Mouse (Mus musculus): Measurements from ENCODE around the gene Lrp6. TPM values are rescaled to one million over a fixed set of nuclear protein-coding genes. Genes with fewer than 3 reads are reported as not detected.

The Lrp6 gene
- total and polyA plus RNA-seq, 2 experiments from 2014 or later, result 15.9 to 26.6 TPM

- Histone ChIP-seq H3K4me2 (ENCODE audit: low read depth, low read length) (no peak overlapping the region), H3K36me3 (replicated peaks; ENCODE audit: control insufficient read depth, insufficient read depth, low read length) (no peaks in the 10 kb centered on the region; the same call in 1 of the 2 replicates), H3K9me3 (replicated peaks; ENCODE audit: control insufficient read depth, low read length) (0 out of 2 replicates have a peak, but pooled peaks cover 3% of the 10 kb centered on the region), H3K27me3 (ENCODE audit: control insufficient read depth, insufficient read depth, low read length) (no peaks in the 10 kb centered on the region), H3K4me3 (ENCODE audit: low read depth, low read length) (no peak overlapping the region), H3K4me1 (ENCODE audit: control insufficient read depth, insufficient read depth) (peaks cover 8% of the 10 kb centered on the region; the same call in 1 of the 2 replicates), H3K27ac (ENCODE audit: low read depth) (no peak overlapping the region), H3K9ac (replicated peaks; ENCODE audit: low read depth, low read length) (no peak overlapping the region)
- no peak for TF ChIP-seq CTCF (IDR thresholded peaks at IDR 0.05; ENCODE audit: low read depth)
- TF ChIP-seq EP300 (IDR thresholded peaks at IDR 0.05; ENCODE audit: low read depth), result no peak
- 82% methylated on average over 6 of the region's 6 CpGs for WGBS
- ATAC-seq (ENCODE audit: insufficient read depth, low read depth) (no peak), DNase-seq (ENCODE audit: low spot score) (no peak)
Observed at GRCm38 (mm10) chr6:134540161-134540560, 26.6 kb downstream of the Lrp6 start.

DNA sequence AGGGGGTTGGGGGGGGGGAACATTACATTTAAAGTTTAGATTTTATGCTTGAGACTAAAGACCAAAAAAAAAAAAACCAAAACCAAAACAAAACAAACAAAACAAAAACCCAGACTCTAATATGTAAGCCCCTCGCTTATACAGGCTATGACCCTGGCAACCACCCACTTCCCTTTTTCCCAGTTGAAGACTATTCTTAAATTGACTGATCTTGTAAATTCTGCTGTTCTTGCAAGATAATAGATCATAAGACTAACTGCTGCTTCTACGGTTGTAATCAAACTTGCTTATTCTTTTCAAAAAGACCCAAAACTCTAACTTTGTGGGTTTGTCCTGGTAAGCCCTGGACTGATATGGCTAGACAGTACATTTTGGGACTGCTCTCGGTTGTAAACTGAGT is 27.3 kb downstream of the Lrp6 start:
- Histone ChIP-seq H3K27ac (ENCODE audit: low read depth) (no peak overlapping the region), H3K9ac (replicated peaks; ENCODE audit: low read depth, low read length) (no peak overlapping the region), H3K27me3 (ENCODE audit: control insufficient read depth, insufficient read depth, low read length) (no peaks in the 10 kb centered on the region), H3K4me1 (ENCODE audit: control insufficient read depth, insufficient read depth) (peaks cover 4% of the 10 kb centered on the region; the same call in 1 of the 2 replicates), H3K4me3 (ENCODE audit: low read depth, low read length) (no peak overlapping the region), H3K4me2 (ENCODE audit: low read depth, low read length) (no peak overlapping the region), H3K9me3 (replicated peaks; ENCODE audit: control insufficient read depth, low read length) (0 out of 2 replicates have a peak, but pooled peaks cover 3% of the 10 kb centered on the region), H3K36me3 (replicated peaks; ENCODE audit: control insufficient read depth, insufficient read depth, low read length) (no peaks in the 10 kb centered on the region; the same call in 1 of the 2 replicates)
- ATAC-seq (ENCODE audit: insufficient read depth, low read depth) (no peak), DNase-seq (ENCODE audit: low spot score) (no peak)
- no peak for TF ChIP-seq CTCF (IDR thresholded peaks at IDR 0.05; ENCODE audit: low read depth)
- whole genome bisulfite sequencing, result 87% methylated on average over 3 of the region's 3 CpGs

DNA sequence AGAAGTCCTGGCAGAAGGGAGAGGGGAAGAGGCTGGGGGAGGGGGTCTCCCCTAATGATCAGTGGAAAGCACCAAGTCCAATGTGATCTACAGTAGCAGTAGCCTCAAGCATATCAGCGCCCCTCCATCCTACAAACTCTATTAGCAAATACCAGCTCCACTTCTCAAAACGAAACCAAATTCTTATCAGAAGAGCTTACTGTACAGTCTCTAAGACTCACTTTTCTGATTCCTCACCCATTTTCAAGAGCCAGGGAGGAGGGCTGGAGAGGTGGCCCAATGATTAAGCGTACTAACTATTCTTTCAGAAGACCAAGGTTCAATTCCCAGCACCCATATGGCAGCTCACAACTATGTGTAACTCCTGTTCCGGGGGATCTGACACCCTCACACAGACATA is 28.0 kb downstream of the Lrp6 start:
- H3K4me1 ChIP-seq (ENCODE audit: control insufficient read depth, insufficient read depth), result peaks cover 4% of the 10 kb centered on the region; the same call in 1 of the 2 replicates
- no peak overlapping the region for H3K4me2 ChIP-seq (ENCODE audit: low read depth, low read length)
- no peak for DNase-seq (ENCODE audit: low spot score)
- no peaks in the 10 kb centered on the region for H3K27me3 ChIP-seq (ENCODE audit: control insufficient read depth, insufficient read depth, low read length)
- 0 out of 2 replicates have a peak, but pooled peaks cover 3% of the 10 kb centered on the region for H3K9me3 ChIP-seq (replicated peaks; ENCODE audit: control insufficient read depth, low read length)
- no peak overlapping the region for H3K9ac ChIP-seq (replicated peaks; ENCODE audit: low read depth, low read length)
- TF ChIP-seq EP300 (IDR thresholded peaks at IDR 0.05; ENCODE audit: low read depth) (no peak), CTCF (IDR thresholded peaks at IDR 0.05; ENCODE audit: low read depth) (no peak)
- no peaks in the 10 kb centered on the region; the same call in 1 of the 2 replicates for H3K36me3 ChIP-seq (replicated peaks; ENCODE audit: control insufficient read depth, insufficient read depth, low read length)
- no peak overlapping the region for H3K27ac ChIP-seq (ENCODE audit: low read depth)
- no peak overlapping the region for H3K4me3 ChIP-seq (ENCODE audit: low read depth, low read length)
- 87% methylated on average over 4 of the region's 4 CpGs for WGBS
- no peak for ATAC-seq (ENCODE audit: insufficient read depth, low read depth)

DNA sequence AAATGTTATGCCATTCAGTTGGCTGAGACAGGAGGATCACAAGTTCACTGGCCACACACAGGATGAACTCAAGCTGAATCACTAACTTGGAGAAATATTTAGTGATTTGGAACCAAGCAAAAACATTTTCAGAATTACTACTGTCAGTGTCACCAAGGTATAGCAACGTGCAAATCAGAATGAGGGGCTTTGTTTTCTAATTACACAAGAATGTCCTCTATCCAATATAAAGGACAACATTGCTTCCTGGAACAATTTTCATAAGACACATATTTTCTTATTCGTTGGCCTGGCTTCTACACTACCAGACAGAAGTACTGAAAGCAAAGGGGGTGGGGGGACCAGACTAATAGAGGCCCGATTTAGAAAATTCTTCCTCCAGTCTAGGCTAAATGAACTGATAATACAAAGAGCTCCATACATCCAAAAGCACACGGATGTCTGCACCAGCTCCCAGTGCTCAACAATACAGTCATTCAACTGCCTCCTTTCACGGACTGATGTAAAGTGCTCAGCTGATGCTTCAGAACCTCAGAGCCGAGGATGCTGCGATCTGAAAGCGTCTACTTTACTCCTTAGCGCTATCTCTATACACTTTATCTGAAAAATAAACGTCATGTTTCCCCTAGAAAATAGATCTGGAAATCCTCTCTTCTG is 29.2 kb downstream of the Lrp6 start:
- Histone ChIP-seq H3K4me2 (ENCODE audit: low read depth, low read length) (no peak overlapping the region), H3K4me3 (ENCODE audit: low read depth, low read length) (no peak overlapping the region), H3K36me3 (replicated peaks; ENCODE audit: control insufficient read depth, insufficient read depth, low read length) (no peaks in the 10 kb centered on the region; the same call in 1 of the 2 replicates), H3K9me3 (replicated peaks; ENCODE audit: control insufficient read depth, low read length) (0 out of 2 replicates have a peak, but pooled peaks cover 3% of the 10 kb centered on the region), H3K4me1 (ENCODE audit: control insufficient read depth, insufficient read depth) (0 out of 2 replicates have a peak, but pooled peaks cover 6% of the 10 kb centered on the region), H3K9ac (replicated peaks; ENCODE audit: low read depth, low read length) (no peak overlapping the region), H3K27ac (ENCODE audit: low read depth) (no peak overlapping the region), H3K27me3 (ENCODE audit: control insufficient read depth, insufficient read depth, low read length) (no peaks in the 10 kb centered on the region)
- DNase-seq (ENCODE audit: low spot score) (no peak), ATAC-seq (ENCODE audit: insufficient read depth, low read depth) (no peak)
- WGBS, result 44% methylated on average over 10 of the region's 10 CpGs
- TF ChIP-seq CTCF (IDR thresholded peaks at IDR 0.05; ENCODE audit: low read depth) (no peak), EP300 (IDR thresholded peaks at IDR 0.05; ENCODE audit: low read depth) (no peak)

DNA sequence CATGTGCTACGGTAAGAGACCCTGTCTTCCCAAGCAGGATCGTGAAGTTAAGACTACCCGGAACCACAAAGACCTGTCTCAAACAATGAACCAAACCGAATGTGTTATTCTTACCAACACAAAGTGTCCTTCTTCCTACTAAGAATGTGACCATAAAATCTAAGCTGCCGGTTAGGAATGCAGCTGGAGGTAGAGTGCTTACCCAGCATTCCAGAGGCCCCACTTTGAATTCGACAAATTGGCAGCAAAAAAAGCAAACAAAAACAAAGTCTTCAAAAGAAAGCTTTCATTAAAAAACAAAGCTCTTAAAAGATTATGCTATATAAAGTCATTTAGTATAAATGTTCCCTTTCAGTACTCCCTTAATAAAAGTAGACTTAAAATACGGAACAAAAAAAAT is 31.6 kb downstream of the Lrp6 start:
- no peak overlapping the region for H3K4me2 ChIP-seq (ENCODE audit: low read depth, low read length)
- no peaks in the 10 kb centered on the region for H3K27me3 ChIP-seq (ENCODE audit: control insufficient read depth, insufficient read depth, low read length)
- WGBS, result 52% methylated on average over 7 of the region's 7 CpGs
- H3K36me3 ChIP-seq (replicated peaks; ENCODE audit: control insufficient read depth, insufficient read depth, low read length), result no peaks in the 10 kb centered on the region
- no peak overlapping the region for H3K4me3 ChIP-seq (ENCODE audit: low read depth, low read length)
- DNase-seq (ENCODE audit: low spot score) (no peak), ATAC-seq (ENCODE audit: insufficient read depth, low read depth) (no peak)
- no peak for TF ChIP-seq EP300 (IDR thresholded peaks at IDR 0.05; ENCODE audit: low read depth)
- no peak for TF ChIP-seq CTCF (IDR thresholded peaks at IDR 0.05; ENCODE audit: low read depth)
- no peak overlapping the region for H3K9ac ChIP-seq (replicated peaks; ENCODE audit: low read depth, low read length)
- 0 out of 2 replicates have a peak, but pooled peaks cover 6% of the 10 kb centered on the region for H3K4me1 ChIP-seq (ENCODE audit: control insufficient read depth, insufficient read depth)
- H3K9me3 ChIP-seq (replicated peaks; ENCODE audit: control insufficient read depth, low read length), result no peaks in the 10 kb centered on the region; the same call in 1 of the 2 replicates
- no peak overlapping the region for H3K27ac ChIP-seq (ENCODE audit: low read depth)

All from heart, postnatal 0 days (tissue).